In genomic region chr4:101366905-101367679, GRCm38 (mm10) we compare ENCODE assay signal across 8 mouse cellular contexts. TPM values are rescaled to one million over a fixed set of nuclear protein-coding genes. Genes with fewer than 3 reads are reported as not detected.
DNase-seq lines count a peak whose midpoint lies in the region; ATAC-seq and TF ChIP-seq lines count a peak whose summit lies in the region.

No protein-coding gene starts in this region.

- no peaks in the 10 kb centered on the region for H3K36me3 ChIP-seq in hindbrain, embryonic 11.5 days (ENCODE audit: control insufficient read depth, insufficient read depth, low read length)
- no peaks in the 10 kb centered on the region for H3K36me3 ChIP-seq in hindbrain, embryonic 16.5 days (ENCODE audit: control insufficient read depth, insufficient read depth, low read length)
- no peaks in the 10 kb centered on the region for H3K36me3 ChIP-seq in E14TG2a.4 (ENCODE audit: insufficient read depth, low read length)
- H3K36me3 ChIP-seq in forebrain, embryonic 14.5 days (ENCODE audit: control insufficient read depth, insufficient read depth, low read length), result no peaks in the 10 kb centered on the region
- H3K36me3 ChIP-seq in midbrain, embryonic 13.5 days, result no peaks in the 10 kb centered on the region

- TF ChIP-seq CTCF in E14TG2a.4 (conservative IDR thresholded peaks at IDR 0.05; ENCODE audit: low read length), result peak; percentile 67

- 64% methylated on average over 13 of the region's 13 CpGs for WGBS in hindbrain, embryonic 11.5 days
- 60% methylated on average over 13 of the region's 13 CpGs for WGBS in hindbrain, embryonic 16.5 days
- 63% methylated on average over 13 of the region's 13 CpGs for WGBS in forebrain, embryonic 14.5 days
- 64% methylated on average over 13 of the region's 13 CpGs for WGBS in midbrain, embryonic 13.5 days

- H3K27me3 ChIP-seq in hindbrain, embryonic 11.5 days (ENCODE audit: control insufficient read depth, insufficient read depth, low read length), result no peaks in the 10 kb centered on the region
- no peaks in the 10 kb centered on the region for H3K27me3 ChIP-seq in hindbrain, embryonic 16.5 days (replicated peaks; ENCODE audit: control insufficient read depth, insufficient read depth, low read length)
- H3K27me3 ChIP-seq in E14TG2a.4 (ENCODE audit: insufficient read depth, low read length), result no peaks in the 10 kb centered on the region
- no peaks in the 10 kb centered on the region for H3K27me3 ChIP-seq in forebrain, embryonic 14.5 days (replicated peaks; ENCODE audit: control insufficient read depth, insufficient read depth, low read length)
- no peaks in the 10 kb centered on the region for H3K27me3 ChIP-seq in midbrain, embryonic 13.5 days

- no peak overlapping the region for H3K4me2 ChIP-seq in hindbrain, embryonic 11.5 days (replicated peaks; ENCODE audit: low read depth, low read length)
- H3K4me2 ChIP-seq in hindbrain, embryonic 16.5 days (ENCODE audit: low read length), result no peak overlapping the region
- H3K4me2 ChIP-seq in forebrain, embryonic 14.5 days (ENCODE audit: low read length), result no peak overlapping the region
- H3K4me2 ChIP-seq in midbrain, embryonic 13.5 days (replicated peaks), result no peak overlapping the region

- no peak overlapping the region for H3K27ac ChIP-seq in hindbrain, embryonic 11.5 days (ENCODE audit: low read depth, low read length)
- no peak overlapping the region for H3K27ac ChIP-seq in hindbrain, embryonic 16.5 days (ENCODE audit: low read depth, low read length)
- H3K27ac ChIP-seq in forebrain, embryonic 14.5 days (ENCODE audit: low read depth, low read length), result no peak overlapping the region
- H3K27ac ChIP-seq in midbrain, embryonic 13.5 days, result no peak overlapping the region

- no peak overlapping the region for H3K4me3 ChIP-seq in hindbrain, embryonic 11.5 days (ENCODE audit: low read depth, low read length)
- H3K4me3 ChIP-seq in hindbrain, embryonic 16.5 days (ENCODE audit: low read length), result no peak overlapping the region
- H3K4me3 ChIP-seq in E14TG2a.4 (replicated peaks; ENCODE audit: low read length), result no peak overlapping the region
- H3K4me3 ChIP-seq in forebrain, embryonic 14.5 days (ENCODE audit: low read depth, low read length), result no peak overlapping the region
- H3K4me3 ChIP-seq in midbrain, embryonic 13.5 days (replicated peaks), result no peak overlapping the region

- H3K9ac ChIP-seq in hindbrain, embryonic 11.5 days (ENCODE audit: low read depth, low read length), result no peak overlapping the region
- no peak overlapping the region for H3K9ac ChIP-seq in hindbrain, embryonic 16.5 days (ENCODE audit: low read depth, low read length)
- no peak overlapping the region for H3K9ac ChIP-seq in forebrain, embryonic 14.5 days (ENCODE audit: low read length)
- no peak overlapping the region for H3K9ac ChIP-seq in midbrain, embryonic 13.5 days (replicated peaks)

- no peak for ATAC-seq in hindbrain, embryonic 11.5 days (ENCODE audit: low FRiP score)
- no peak for ATAC-seq in hindbrain, embryonic 16.5 days
- ATAC-seq in forebrain, embryonic 14.5 days, result peak; percentile 23; the same call in 1 of the 2 replicates
- ATAC-seq in midbrain, embryonic 13.5 days, result peak; percentile 62; the same call in 1 of the 2 replicates

- DNase-seq in hindbrain, embryonic 11.5 days (ENCODE audit: low spot score), result peak; percentile 76
- DNase-seq in cerebellum, adult 11 months, result peak; percentile 38
- DNase-seq in forebrain, embryonic 14.5 days (ENCODE audit: low spot score), result peak; percentile 81
- peak; percentile 64 for DNase-seq in layer of hippocampus, adult 9-11 months
- peak; percentile 60 for DNase-seq in thymus, postnatal 25 days

- no peaks in the 10 kb centered on the region for H3K9me3 ChIP-seq in hindbrain, embryonic 11.5 days (ENCODE audit: control insufficient read depth, low read length)
- no peaks in the 10 kb centered on the region for H3K9me3 ChIP-seq in hindbrain, embryonic 16.5 days (ENCODE audit: control insufficient read depth, low read length)
- no peaks in the 10 kb centered on the region for H3K9me3 ChIP-seq in E14TG2a.4 (ENCODE audit: low read length)
- H3K9me3 ChIP-seq in forebrain, embryonic 14.5 days (replicated peaks; ENCODE audit: control insufficient read depth, low read length), result no peaks in the 10 kb centered on the region
- H3K9me3 ChIP-seq in midbrain, embryonic 13.5 days, result no peaks in the 10 kb centered on the region

- no peaks in the 10 kb centered on the region for H3K4me1 ChIP-seq in hindbrain, embryonic 11.5 days (replicated peaks; ENCODE audit: control insufficient read depth, insufficient read depth, low read length)
- no peaks in the 10 kb centered on the region for H3K4me1 ChIP-seq in hindbrain, embryonic 16.5 days (ENCODE audit: control insufficient read depth, insufficient read depth, low read depth, low read length)
- peaks cover 21% of the 10 kb centered on the region for H3K4me1 ChIP-seq in E14TG2a.4 (replicated peaks; ENCODE audit: low read depth, low read length)
- no peaks in the 10 kb centered on the region for H3K4me1 ChIP-seq in forebrain, embryonic 14.5 days (ENCODE audit: control insufficient read depth, insufficient read depth, low read length)
- H3K4me1 ChIP-seq in midbrain, embryonic 13.5 days (replicated peaks), result no peaks in the 10 kb centered on the region

RNA-seq across cellular contexts. Expression of gene Ak4, which starts 52.0 kb away (rescaled TPM):
- polyA plus RNA-seq in hindbrain, embryonic 11.5 days (2014; fragmentation: Nextera tagmentation; extraction: Ambion mirVana), result 7.0 and 10.4 TPM in 2 replicates
- polyA plus RNA-seq in hindbrain, embryonic 16.5 days (2015; fragmentation: Nextera tagmentation; extraction: Ambion mirVana), result 12.6 and 12.9 TPM in 2 replicates
- polyA plus RNA-seq in forebrain, embryonic 14.5 days (2014; fragmentation: Nextera tagmentation; extraction: Ambion mirVana), result 2.9 and 4.6 TPM in 2 replicates
- 7.3 and 8.1 TPM in 2 replicates for polyA plus RNA-seq in midbrain, embryonic 13.5 days (2015; fragmentation: Nextera tagmentation; extraction: Ambion mirVana)

Comparison
In these comparisons a context has a peak if more than half of its experiments do, and no peak if none do; other contexts are left out.
1. ATAC-seq: peak in forebrain, embryonic 14.5 days (single experiment) and midbrain, embryonic 13.5 days (single experiment); none in hindbrain, embryonic 11.5 days (single experiment) and hindbrain, embryonic 16.5 days (single experiment).
2. Peak in every context shown above with its lines, with median percentiles within 50 percentile points of each other: DNase-seq.